Mouse (Mus musculus) liver, embryonic 12.5 days (tissue): ENCODE measurements around the gene 2610507B11Rik. TPM values are rescaled to one million over a fixed set of nuclear protein-coding genes. Genes with fewer than 3 reads are reported as not detected.
A peak's percentile ranks its signal among the peaks of the same experiment; 100 is the strongest.
"Not testable (repeated sequence)": the region's sequence is repeated elsewhere in the genome, so short reads cannot be mapped to it uniquely, and the experiment has no call there.

ENCODE experiments used
- ATAC-seq: fragments of 200-750 bp; cut with Nextera tagmentation; 2 replicates; pipeline ENCODE4 v1.8.0; 2017; ENCODE audit warnings: moderate number of reproducible peaks, mild to moderate bottlenecking, moderate library complexity
- H3K27ac ChIP-seq: fragments of 300-500 bp; sonication (generic); 2 replicates; pipeline ENCODE4 v1.5.1; 2016; ENCODE audit warnings: mild to moderate bottlenecking
- H3K27me3 ChIP-seq: fragments of 300-500 bp; sonication (generic); replicated peaks from 2 replicates; pipeline ENCODE4 v1.6.1; 2016; ENCODE audit warnings: mild to moderate bottlenecking, moderate library complexity
- H3K36me3 ChIP-seq: fragments of 300-500 bp; sonication (generic); 2 replicates; pipeline ENCODE4 v1.6.1; 2016; ENCODE audit warnings: mild to moderate bottlenecking, moderate library complexity
- H3K4me1 ChIP-seq: fragments of 300-500 bp; sonication (generic); 2 replicates; pipeline ENCODE4 v1.6.1; 2016
- H3K4me2 ChIP-seq: fragments of 300-500 bp; sonication (generic); 2 replicates; pipeline ENCODE4 v1.6.1; 2016; ENCODE audit warnings: mild to moderate bottlenecking, moderate library complexity
- H3K4me3 ChIP-seq: fragments of 300-500 bp; sonication (generic); 2 replicates; pipeline ENCODE4 v1.5.1; 2016; ENCODE audit warnings: mild to moderate bottlenecking, moderate library complexity
- H3K9ac ChIP-seq: fragments of 300-500 bp; sonication (generic); 2 replicates; pipeline ENCODE4 v1.6.1; 2016; ENCODE audit warnings: mild to moderate bottlenecking, moderate library complexity
- H3K9me3 ChIP-seq: fragments of 300-500 bp; sonication (generic); replicated peaks from 2 replicates; pipeline ENCODE4 v1.6.1; 2016; ENCODE audit warnings: mild to moderate bottlenecking, moderate library complexity
- WGBS: fragments of 180-500 bp; shearing (Covaris S2); methylation state at CpG from one replicate; pipeline ENCODE4 v1.1.7; 2016; ENCODE audit not compliant: insufficient replicate concordance; 5-methylcytosine and 5-hydroxymethylcytosine counted together
- polyA plus RNA-seq: library from polyadenylated mRNA; unstranded; fragments of >200 nt; fragmentation: Nextera tagmentation; extraction: Ambion mirVana; gene quantifications from 2 replicates; pipeline ENCODE4 v1.2.1, GENCODE M21; 2016

2610507B11Rik gene
- polyA plus RNA-seq, 1 experiment from 2014 or later, result 53.8 TPM

DNA sequence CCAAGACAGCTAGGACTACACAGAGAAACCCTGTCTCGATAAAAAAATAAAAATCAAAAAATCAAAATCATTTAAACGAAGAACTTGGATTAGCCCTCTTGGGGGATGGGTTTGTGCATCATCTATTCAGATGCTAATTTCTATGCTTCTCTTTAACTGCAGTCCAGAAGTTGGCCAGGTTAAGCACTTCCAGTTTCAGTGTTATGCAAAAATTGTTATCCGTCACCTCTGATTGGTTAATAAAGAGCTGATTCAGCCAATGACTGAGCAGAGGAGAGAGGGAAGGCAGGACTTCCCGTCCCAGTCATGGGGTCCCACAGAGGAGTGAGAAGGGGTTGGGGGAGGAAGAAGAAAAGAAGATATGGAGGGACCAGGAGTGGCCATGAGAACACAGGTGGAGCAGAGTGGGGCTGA is 13.8 kb upstream of the 2610507B11Rik start:
- 52% methylated on average over 4 of the region's 4 CpGs for WGBS
- no peaks in the 10 kb centered on the region for H3K27me3 ChIP-seq
- H3K9me3 ChIP-seq, result no peaks in the 10 kb centered on the region
- H3K36me3 ChIP-seq, result peaks cover 30% of the 10 kb centered on the region
- peak overlapping the region; percentile 30 for H3K4me3 ChIP-seq
- peak overlapping the region; percentile 85 for H3K4me2 ChIP-seq
- no peak for ATAC-seq
- peak overlapping the region; percentile 49 for H3K27ac ChIP-seq
- peaks cover 44% of the 10 kb centered on the region for H3K4me1 ChIP-seq
- H3K9ac ChIP-seq, result peak overlapping the region; percentile 37; the same call in 1 of the 2 replicates

- Histone ChIP-seq H3K4me3 (no peak overlapping the region), H3K27ac (no peak overlapping the region), H3K27me3 (peaks cover 4% of the 10 kb centered on the region; the same call in 1 of the 2 replicates), H3K4me1 (no peaks in the 10 kb centered on the region), H3K9me3 (no peaks in the 10 kb centered on the region), H3K9ac (no peak overlapping the region), H3K4me2 (no peak overlapping the region), H3K36me3 (peaks cover 34% of the 10 kb centered on the region)
- 73% methylated on average over 1 of the region's 1 CpGs for WGBS
- no peak for ATAC-seq
Measured at GRCm38 (mm10) chr11:78256618-78257017, 4.9 kb upstream of the 2610507B11Rik start.

- peak overlapping the region; percentile 95 for H3K4me3 ChIP-seq
- no peaks in the 10 kb centered on the region for H3K9me3 ChIP-seq
- H3K27ac ChIP-seq, result 0 out of 2 replicates have a peak overlapping the region, but pooled peaks have one; percentile 40
- H3K4me2 ChIP-seq, result peak overlapping the region; percentile 97
- peaks cover 26% of the 10 kb centered on the region for H3K36me3 ChIP-seq
- no peak for ATAC-seq
- peaks cover 4% of the 10 kb centered on the region; the same call in 1 of the 2 replicates for H3K27me3 ChIP-seq
- peak overlapping the region; percentile 95; the same call in 1 of the 2 replicates for H3K9ac ChIP-seq
- peaks cover 18% of the 10 kb centered on the region for H3K4me1 ChIP-seq
- WGBS, result 75% methylated on average over 2 of the region's 2 CpGs
Measured at GRCm38 (mm10) chr11:78260489-78261258, 878 bp upstream of the 2610507B11Rik start.

- Histone ChIP-seq H3K4me2 (peak overlapping the region; percentile 97), H3K9me3 (no peaks in the 10 kb centered on the region), H3K4me1 (peaks cover 18% of the 10 kb centered on the region), H3K4me3 (peak overlapping the region; percentile 95), H3K36me3 (peaks cover 44% of the 10 kb centered on the region), H3K27me3 (peaks cover 4% of the 10 kb centered on the region; the same call in 1 of the 2 replicates), H3K27ac (peak overlapping the region; percentile 52), H3K9ac (peak overlapping the region; percentile 95)
- 4% methylated on average over 8 of the region's 8 CpGs for WGBS
- no peak for ATAC-seq
Measured at GRCm38 (mm10) chr11:78262550-78262949, 998 bp downstream of the 2610507B11Rik start.

GRCm38 (mm10) chr11:78265571-78265970 is 4.0 kb downstream of the 2610507B11Rik start:
- WGBS, result 85% methylated on average over 6 of the region's 6 CpGs
- Histone ChIP-seq H3K4me3 (no peak overlapping the region), H3K4me2 (no peak overlapping the region), H3K27ac (no peak overlapping the region), H3K27me3 (no peaks in the 10 kb centered on the region), H3K4me1 (peaks cover 18% of the 10 kb centered on the region), H3K36me3 (peaks cover 72% of the 10 kb centered on the region), H3K9ac (no peak overlapping the region), H3K9me3 (no peaks in the 10 kb centered on the region)
- no peak for ATAC-seq

GRCm38 (mm10) chr11:78271986-78272385 is 10.4 kb downstream of the 2610507B11Rik start:
- ATAC-seq, result no peak
- no peak overlapping the region for H3K9ac ChIP-seq
- H3K27me3 ChIP-seq, result no peaks in the 10 kb centered on the region
- H3K9me3 ChIP-seq, result no peaks in the 10 kb centered on the region
- H3K36me3 ChIP-seq, result peaks cover 96% of the 10 kb centered on the region
- WGBS, result 88% methylated on average over 13 of the region's 13 CpGs
- no peak overlapping the region for H3K27ac ChIP-seq
- no peaks in the 10 kb centered on the region for H3K4me1 ChIP-seq
- no peak overlapping the region for H3K4me2 ChIP-seq
- no peak overlapping the region for H3K4me3 ChIP-seq

DNA sequence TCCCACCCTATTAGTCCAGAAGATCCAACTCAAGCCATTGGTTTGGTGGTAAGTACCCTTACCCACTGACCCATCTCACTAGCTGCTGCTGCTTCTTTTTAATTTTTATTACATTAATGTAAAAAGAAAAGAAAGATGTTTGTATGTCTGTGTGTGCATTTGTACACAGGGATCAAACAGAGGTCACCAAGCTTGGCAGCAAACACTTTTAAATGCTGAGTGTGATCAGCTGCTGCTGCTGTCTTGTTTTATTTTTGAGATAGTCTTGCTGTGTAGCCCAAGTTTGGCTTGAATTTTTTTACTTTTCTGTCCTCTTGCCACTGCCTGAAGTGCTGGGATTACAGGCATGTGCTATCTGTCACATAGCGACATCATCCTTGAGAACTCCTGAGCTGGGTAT is 14.0 kb downstream of the 2610507B11Rik start:
- no peaks in the 10 kb centered on the region for H3K27me3 ChIP-seq
- no peaks in the 10 kb centered on the region for H3K4me1 ChIP-seq
- H3K4me2 ChIP-seq, result no peak overlapping the region
- H3K9ac ChIP-seq, result no peak overlapping the region
- H3K4me3 ChIP-seq, result no peak overlapping the region
- H3K36me3 ChIP-seq, result peaks cover 99% of the 10 kb centered on the region
- no peak for ATAC-seq
- H3K27ac ChIP-seq, result no peak overlapping the region
- WGBS, result 91% methylated on average over 1 of the region's 1 CpGs
- H3K9me3 ChIP-seq, result no peaks in the 10 kb centered on the region

- not testable (repeated sequence) for ATAC-seq
Measured at GRCm38 (mm10) chr11:78276169-78276568, 14.6 kb downstream of the 2610507B11Rik start.

GRCm38 (mm10) chr11:78278853-78279252 is 17.3 kb downstream of the 2610507B11Rik start:
- Histone ChIP-seq H3K9ac (no peak overlapping the region), H3K4me1 (0 out of 2 replicates have a peak, but pooled peaks cover 3% of the 10 kb centered on the region), H3K27me3 (no peaks in the 10 kb centered on the region), H3K4me2 (no peak overlapping the region), H3K9me3 (no peaks in the 10 kb centered on the region), H3K4me3 (no peak overlapping the region), H3K27ac (no peak overlapping the region), H3K36me3 (peaks cover 99% of the 10 kb centered on the region)
- 77% methylated on average over 7 of the region's 7 CpGs for WGBS
- ATAC-seq, result no peak

More at GRCm38 (mm10) chr11:78276169-78276568, 14.6 kb downstream of the 2610507B11Rik start:
- WGBS, result 85% methylated on average over 4 of the region's 4 CpGs
- not testable (repeated sequence) for H3K4me2 ChIP-seq, H3K4me3 ChIP-seq, H3K27ac ChIP-seq, H3K4me1 ChIP-seq, H3K9me3 ChIP-seq, H3K9ac ChIP-seq, H3K27me3 ChIP-seq
- H3K36me3 ChIP-seq, result peaks cover 99% of the 10 kb centered on the region

DNA sequence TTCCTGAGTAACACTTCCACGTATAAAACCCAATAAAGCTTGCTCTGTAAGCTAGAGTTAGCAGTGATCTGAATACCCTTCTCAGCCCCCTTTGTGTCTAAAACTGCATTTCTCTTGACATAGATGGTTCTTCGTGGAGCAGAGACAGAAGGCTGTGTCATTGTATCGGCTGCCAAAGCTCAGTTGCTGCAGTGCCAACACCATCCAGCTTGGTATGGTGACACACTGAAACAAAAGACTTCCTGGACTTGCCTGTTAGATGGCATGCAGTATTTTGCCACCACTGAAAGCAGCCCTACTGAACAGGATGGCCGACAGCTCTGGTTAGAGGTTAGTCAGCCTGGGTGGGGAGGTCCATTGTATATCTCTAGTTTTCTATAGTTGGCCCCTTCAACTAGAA is 18.0 kb downstream of the 2610507B11Rik start:
- Histone ChIP-seq H3K4me2 (no peak overlapping the region), H3K4me1 (0 out of 2 replicates have a peak, but pooled peaks cover 3% of the 10 kb centered on the region), H3K9ac (no peak overlapping the region), H3K27me3 (no peaks in the 10 kb centered on the region), H3K36me3 (peaks cover 99% of the 10 kb centered on the region), H3K4me3 (no peak overlapping the region), H3K9me3 (no peaks in the 10 kb centered on the region), H3K27ac (no peak overlapping the region)
- WGBS, result 83% methylated on average over 4 of the region's 4 CpGs
- ATAC-seq, result no peak

- 82% methylated on average over 7 of the region's 7 CpGs for WGBS
- no peak for ATAC-seq
- no peaks in the 10 kb centered on the region for H3K27me3 ChIP-seq
- H3K27ac ChIP-seq, result no peak overlapping the region
- H3K36me3 ChIP-seq, result peaks cover 90% of the 10 kb centered on the region
- no peak overlapping the region for H3K4me2 ChIP-seq
- H3K9ac ChIP-seq, result no peak overlapping the region
- H3K4me3 ChIP-seq, result no peak overlapping the region
- no peaks in the 10 kb centered on the region for H3K9me3 ChIP-seq
- no peaks in the 10 kb centered on the region for H3K4me1 ChIP-seq
Measured at GRCm38 (mm10) chr11:78289146-78289763, 27.7 kb downstream of the 2610507B11Rik start.

- H3K27me3 ChIP-seq, result no peaks in the 10 kb centered on the region
- no peak within 1 kb of the TSS for H3K27ac ChIP-seq
- H3K4me2 ChIP-seq, result no peak within 1 kb of the TSS
- H3K36me3 ChIP-seq, result peaks cover 76% of the 10 kb centered on the region
- H3K4me3 ChIP-seq, result no peak within 1 kb of the TSS
- no peaks in the 10 kb centered on the region for H3K9me3 ChIP-seq
- 80% methylated on average over 4 of the region's 4 CpGs for WGBS
- H3K9ac ChIP-seq, result no peak within 1 kb of the TSS
- no peak for ATAC-seq
- H3K4me1 ChIP-seq, result no peaks in the 10 kb centered on the region
Measured at GRCm38 (mm10) chr11:78290654-78291053, 29.1 kb downstream of the 2610507B11Rik start, which contains the start of gene BC030499. TSS of gene BC030499 (plus strand) at chr11:78290841.
